Mouse (Mus musculus) forebrain, embryonic 11.5 days (tissue): ENCODE results near the gene Tead2. TPM values are rescaled to one million over a fixed set of nuclear protein-coding genes. Genes with fewer than 3 reads are reported as not detected.

Experiments used
- ATAC-seq: fragments of 200-750 bp; cut with Nextera tagmentation; replicated peaks from 2 replicates; pipeline ENCODE4 v1.8.0; 2017; ENCODE audit warnings: moderate TSS enrichment; ENCODE audit not compliant: low FRiP score
- DNase-seq: peaks from one replicate; pipeline ENCODE4 v3.0.0-alpha.2; 2017; ENCODE audit warnings: low spot score
- H3K27ac ChIP-seq: fragments of 300-500 bp; sonication (generic); 2 replicates; pipeline ENCODE4 v1.5.1; 2014; ENCODE audit warnings: low read depth, low read length
- H3K27me3 ChIP-seq: fragments of 300-500 bp; sonication (generic); 2 replicates; pipeline ENCODE4 v1.6.1; 2014; ENCODE audit warnings: mild to moderate bottlenecking, low read length, mixed read lengths; ENCODE audit not compliant: control insufficient read depth, insufficient read depth
- H3K36me3 ChIP-seq: fragments of 300-500 bp; sonication (generic); 2 replicates; pipeline ENCODE4 v1.6.1; 2014; ENCODE audit warnings: mild to moderate bottlenecking, low read length, moderate library complexity, mixed read lengths; ENCODE audit not compliant: control insufficient read depth, insufficient read depth
- H3K4me1 ChIP-seq: fragments of 300-500 bp; sonication (generic); replicated peaks from 2 replicates; pipeline ENCODE4 v1.6.1; 2014; ENCODE audit warnings: low read length, mixed read lengths; ENCODE audit not compliant: control insufficient read depth, insufficient read depth
- H3K4me2 ChIP-seq: fragments of 300-500 bp; sonication (generic); 2 replicates; pipeline ENCODE4 v1.6.1; 2014; ENCODE audit warnings: low read depth, mild to moderate bottlenecking, low read length, moderate library complexity, mixed read lengths; ENCODE audit not compliant: severe bottlenecking
- H3K4me3 ChIP-seq: fragments of 300-500 bp; sonication (generic); 2 replicates; pipeline ENCODE4 v1.5.1; 2014; ENCODE audit warnings: low read depth, low read length
- H3K9ac ChIP-seq: fragments of 300-500 bp; sonication (generic); 2 replicates; pipeline ENCODE4 v1.6.1; 2014; ENCODE audit warnings: low read length
- H3K9me3 ChIP-seq: fragments of 300-500 bp; sonication (generic); 2 replicates; pipeline ENCODE4 v1.6.1; 2016; ENCODE audit warnings: low read length, mixed read lengths; ENCODE audit not compliant: control insufficient read depth
- WGBS: fragments of 180-500 bp; shearing (Covaris S2); extraction: QIAGEN DNeasy Blood & Tissue Kit; methylation state at CpG from one replicate; pipeline ENCODE4 v1.1.7; 2014; 5-methylcytosine and 5-hydroxymethylcytosine counted together
- polyA plus RNA-seq: library from polyadenylated mRNA; unstranded; fragments of >200 nt; fragmentation: Nextera tagmentation; extraction: Ambion mirVana; gene quantifications from 2 replicates; pipeline ENCODE4 v1.2.1, GENCODE M21; 2014

Gene Tead2
- polyA plus RNA-seq, 1 experiment from 2014 or later = 297 TPM

- H3K4me2 ChIP-seq = no peak overlapping the region
- no peak overlapping the region for H3K27ac ChIP-seq
- no peaks in the 10 kb centered on the region for H3K9me3 ChIP-seq
- ATAC-seq (no peak), DNase-seq (no peak)
- H3K4me1 ChIP-seq = peaks cover 3% of the 10 kb centered on the region; the same call in 1 of the 2 replicates
- 65% methylated on average over 5 of the region's 5 CpGs for WGBS
- H3K4me3 ChIP-seq = no peak overlapping the region
- H3K36me3 ChIP-seq = no peaks in the 10 kb centered on the region
- H3K27me3 ChIP-seq = no peaks in the 10 kb centered on the region
- H3K9ac ChIP-seq = no peak overlapping the region
These were observed 22.1 kb upstream of the Tead2 start for GRCm38 (mm10) chr7:45193406-45193805.

GRCm38 (mm10) chr7:45193871-45194785 is 21.4 kb upstream of the Tead2 start:
- Histone ChIP-seq H3K27ac (no peak overlapping the region), H3K9me3 (no peaks in the 10 kb centered on the region), H3K4me2 (no peak overlapping the region), H3K27me3 (no peaks in the 10 kb centered on the region), H3K36me3 (no peaks in the 10 kb centered on the region), H3K9ac (no peak overlapping the region), H3K4me3 (no peak overlapping the region), H3K4me1 (peaks cover 3% of the 10 kb centered on the region; the same call in 1 of the 2 replicates)
- 71% methylated on average over 17 of the region's 17 CpGs for WGBS
- ATAC-seq = no peak
- DNase-seq = no peak

GRCm38 (mm10) chr7:45195341-45196175 is 20.0 kb upstream of the Tead2 start:
- Histone ChIP-seq H3K36me3 (no peaks in the 10 kb centered on the region), H3K27me3 (no peaks in the 10 kb centered on the region), H3K9ac (no peak overlapping the region), H3K9me3 (no peaks in the 10 kb centered on the region), H3K4me3 (no peak overlapping the region), H3K4me2 (no peak overlapping the region), H3K27ac (no peak overlapping the region), H3K4me1 (peaks cover 3% of the 10 kb centered on the region; the same call in 1 of the 2 replicates)
- ATAC-seq = no peak
- 62% methylated on average over 13 of the region's 13 CpGs for WGBS
- DNase-seq = no peak

DNA sequence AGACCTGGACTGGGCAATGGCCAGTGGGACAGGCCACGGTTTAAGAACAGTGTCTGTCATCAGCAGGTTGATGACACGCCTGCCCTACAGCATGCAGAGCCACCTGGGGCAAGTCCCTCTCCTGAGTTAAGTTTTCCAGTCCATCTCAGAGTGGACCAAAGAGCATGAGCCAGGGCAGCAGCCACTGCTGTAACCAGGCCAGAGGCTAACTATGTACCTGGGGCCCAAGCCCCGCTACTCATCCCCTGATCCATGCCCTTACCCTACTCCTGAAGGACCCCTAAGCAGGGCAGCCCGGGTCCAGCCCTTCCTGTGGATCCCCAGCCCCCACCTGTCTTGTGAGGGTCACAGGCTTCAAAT is 19.4 kb upstream of the Tead2 start:
- WGBS = 89% methylated on average over 4 of the region's 4 CpGs
- DNase-seq (no peak), ATAC-seq (no peak)
- no peaks in the 10 kb centered on the region for H3K36me3 ChIP-seq
- H3K4me3 ChIP-seq = no peak overlapping the region
- H3K9me3 ChIP-seq = no peaks in the 10 kb centered on the region
- H3K4me2 ChIP-seq = no peak overlapping the region
- H3K9ac ChIP-seq = no peak overlapping the region
- no peaks in the 10 kb centered on the region for H3K27me3 ChIP-seq
- H3K4me1 ChIP-seq = peaks cover 3% of the 10 kb centered on the region; the same call in 1 of the 2 replicates
- H3K27ac ChIP-seq = no peak overlapping the region

GRCm38 (mm10) chr7:45196994-45197393 is 18.6 kb upstream of the Tead2 start:
- Histone ChIP-seq H3K27ac (no peak overlapping the region), H3K9me3 (no peaks in the 10 kb centered on the region), H3K9ac (no peak overlapping the region), H3K36me3 (no peaks in the 10 kb centered on the region), H3K4me1 (peaks cover 3% of the 10 kb centered on the region; the same call in 1 of the 2 replicates), H3K4me3 (no peak overlapping the region), H3K27me3 (no peaks in the 10 kb centered on the region), H3K4me2 (no peak overlapping the region)
- WGBS = 70% methylated on average over 5 of the region's 5 CpGs
- DNase-seq (no peak), ATAC-seq (no peak)

DNA sequence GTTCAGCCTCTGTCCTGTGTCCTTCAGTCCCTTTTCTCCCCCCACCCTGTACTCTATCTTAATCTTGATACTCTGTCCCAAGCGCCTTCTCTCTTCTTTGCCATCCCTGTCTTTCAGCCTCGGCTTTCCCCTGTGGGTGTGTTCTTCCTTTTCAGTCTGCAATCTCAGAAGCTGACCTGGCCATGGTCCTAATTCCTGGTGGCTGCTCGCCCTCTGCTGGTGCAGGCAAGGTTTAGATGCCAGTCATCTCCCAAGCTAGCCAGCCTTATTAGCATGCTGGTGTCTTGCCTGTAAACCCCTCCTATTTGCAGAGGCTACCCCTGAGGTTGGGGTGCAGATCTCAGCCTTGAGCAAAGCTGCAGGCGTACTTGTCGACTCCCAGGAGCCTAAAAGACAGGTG is 17.1 kb upstream of the Tead2 start:
- no peak overlapping the region for H3K9ac ChIP-seq
- WGBS = 18% methylated on average over 5 of the region's 5 CpGs
- H3K27ac ChIP-seq = no peak overlapping the region
- no peak overlapping the region for H3K4me2 ChIP-seq
- H3K27me3 ChIP-seq = no peaks in the 10 kb centered on the region
- H3K4me1 ChIP-seq = 0 out of 2 replicates have a peak, but pooled peaks cover 3% of the 10 kb centered on the region
- DNase-seq (peak; percentile 80), ATAC-seq (no peak)
- H3K36me3 ChIP-seq = no peaks in the 10 kb centered on the region
- no peaks in the 10 kb centered on the region for H3K9me3 ChIP-seq
- no peak overlapping the region for H3K4me3 ChIP-seq

- H3K9ac ChIP-seq = no peak overlapping the region
- H3K36me3 ChIP-seq = no peaks in the 10 kb centered on the region
- ATAC-seq (no peak), DNase-seq (no peak)
- no peak overlapping the region for H3K4me2 ChIP-seq
- WGBS = 85% methylated on average over 11 of the region's 11 CpGs
- no peaks in the 10 kb centered on the region for H3K9me3 ChIP-seq
- no peaks in the 10 kb centered on the region for H3K27me3 ChIP-seq
- no peak overlapping the region for H3K27ac ChIP-seq
- 0 out of 2 replicates have a peak, but pooled peaks cover 3% of the 10 kb centered on the region for H3K4me1 ChIP-seq
- H3K4me3 ChIP-seq = no peak overlapping the region
These were observed 16.6 kb upstream of the Tead2 start for GRCm38 (mm10) chr7:45198961-45199360.

GRCm38 (mm10) chr7:45202654-45203053 is 12.9 kb upstream of the Tead2 start:
- Histone ChIP-seq H3K9ac (no peak overlapping the region), H3K4me1 (0 out of 2 replicates have a peak, but pooled peaks cover 3% of the 10 kb centered on the region), H3K27me3 (no peaks in the 10 kb centered on the region), H3K36me3 (no peaks in the 10 kb centered on the region), H3K4me2 (no peak overlapping the region), H3K9me3 (no peaks in the 10 kb centered on the region), H3K27ac (no peak overlapping the region), H3K4me3 (no peak overlapping the region)
- no peak for DNase-seq
- no peak for ATAC-seq
- 58% methylated on average over 10 of the region's 10 CpGs for WGBS
